Mouse (Mus musculus) kidney, postnatal 14 days (tissue): Measurements from ENCODE around the gene Cenpo.
"Not testable (repeated sequence)": the region's sequence is repeated elsewhere in the genome, so short reads cannot be mapped to it uniquely, and the experiment has no call there.

Experiments used
- DNase-seq: peaks from one replicate; pipeline ENCODE4 v3.0.0; 2022; ENCODE audit warnings: mixed read lengths

Gene Cenpo

DNA sequence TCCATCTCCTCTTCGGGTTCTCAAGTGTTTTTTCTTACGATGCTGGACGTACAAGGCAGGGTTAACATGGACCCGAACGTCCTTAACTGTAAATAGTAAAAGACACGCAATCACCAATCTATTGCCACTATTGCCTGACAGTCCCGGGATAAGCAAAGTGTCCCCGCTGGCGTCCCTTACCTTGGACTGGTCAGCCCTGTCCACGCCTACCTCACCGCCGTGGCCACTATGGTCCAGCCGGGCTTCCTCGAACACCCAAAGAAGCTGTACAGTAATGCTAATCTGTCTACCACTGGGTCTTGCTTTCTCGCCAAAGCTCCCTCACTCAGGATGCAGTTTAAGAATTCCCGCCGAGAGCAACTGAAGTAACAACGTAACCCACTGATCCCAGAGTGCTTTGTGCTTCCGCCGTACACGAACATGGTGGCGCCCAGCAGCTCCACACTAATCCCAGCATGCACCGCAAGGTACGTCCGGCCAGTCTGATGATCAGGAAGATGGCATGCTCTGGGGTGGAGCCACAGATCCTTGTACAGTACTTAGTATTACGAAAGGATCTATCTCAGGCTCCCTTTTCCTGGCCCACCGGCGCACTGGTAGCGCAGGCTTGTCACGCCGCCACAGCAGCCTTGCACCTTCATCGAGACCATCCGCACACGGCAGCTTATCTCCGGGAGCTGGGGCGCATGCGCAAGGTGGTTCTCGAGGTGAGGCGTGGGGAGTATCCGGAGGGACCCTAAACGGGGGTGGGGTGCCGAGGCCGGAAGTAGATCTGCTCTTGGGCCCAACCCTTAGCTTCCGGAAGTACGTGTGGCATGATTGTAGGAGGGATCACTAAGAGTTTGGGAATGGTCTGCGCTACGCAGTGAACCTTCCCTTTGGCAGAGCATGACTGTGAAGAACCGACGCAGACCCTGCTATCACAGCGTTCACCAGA lies at the start of gene Cenpo, which contains the start of gene Ptrhd1:
Gene Cenpo (minus strand): TSS at position 723 of the 937 bp plus-strand sequence.
Gene Ptrhd1 (plus strand): TSS at position 456 of the 937 bp plus-strand sequence.
- DNase-seq = peak; percentile 98

GRCm38 (mm10) chr12:4279878-4280277 lies 45.8 kb upstream of the Cenpo start:
- DNase-seq = no peak

DNA sequence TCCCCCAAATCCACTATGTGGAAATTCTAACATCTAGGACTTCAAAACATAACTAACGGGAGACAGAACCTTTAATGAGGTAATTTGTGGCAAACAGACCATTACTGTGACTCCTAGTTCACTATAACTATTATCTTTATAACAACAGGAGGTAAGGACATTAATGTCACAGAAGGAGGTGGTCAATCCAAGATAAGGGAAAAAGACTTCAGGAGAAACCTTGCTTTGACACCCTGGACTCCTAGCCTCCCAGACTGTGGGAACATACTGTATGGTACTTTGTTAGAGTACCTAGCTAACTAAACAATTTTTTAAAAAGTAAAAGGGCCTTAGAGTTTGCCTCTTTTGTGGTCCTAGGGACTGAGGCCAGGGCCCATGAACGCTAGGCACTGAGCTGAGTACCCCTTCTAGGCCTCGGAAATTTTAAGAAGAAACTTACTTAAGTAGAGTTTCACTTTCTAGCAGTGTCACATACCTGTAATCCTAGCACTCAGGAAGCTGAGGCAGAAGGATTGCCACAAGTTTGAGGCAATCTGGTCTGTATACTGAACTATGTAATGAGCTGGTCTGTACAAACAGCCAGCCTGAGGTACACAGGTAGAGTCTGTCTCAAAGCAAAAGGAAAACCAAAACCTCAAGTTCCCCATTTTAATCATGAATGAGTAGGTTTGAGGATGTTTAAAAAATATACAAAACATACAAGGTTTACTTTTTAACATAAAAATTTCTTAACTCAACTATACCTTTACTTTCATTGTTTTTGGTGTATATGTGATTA lies 45.1 kb upstream of the Cenpo start:
- DNase-seq = no peak

DNA sequence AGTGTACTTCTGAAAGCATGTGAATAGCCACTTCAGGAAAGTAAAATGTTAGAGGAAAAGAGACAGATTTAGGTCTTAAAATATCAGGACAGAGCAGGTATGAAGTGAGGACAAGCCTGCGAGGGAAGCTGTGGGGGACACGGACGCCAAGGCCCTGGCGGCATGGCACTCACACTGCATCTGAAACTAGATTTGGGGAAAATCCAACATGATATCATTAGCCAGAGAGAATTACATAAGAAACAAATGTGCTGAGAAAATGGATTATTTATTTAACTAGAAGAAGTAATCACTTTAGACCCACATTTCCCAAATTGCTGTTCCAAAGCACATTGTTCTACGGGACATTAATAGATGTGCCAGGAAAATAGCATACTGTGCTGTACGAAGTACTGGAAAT lies 37.0 kb upstream of the Cenpo start:
- no peak for DNase-seq

- DNase-seq = peak; percentile 13
Measured at GRCm38 (mm10) chr12:4267765-4268164, 33.7 kb upstream of the Cenpo start.

DNA sequence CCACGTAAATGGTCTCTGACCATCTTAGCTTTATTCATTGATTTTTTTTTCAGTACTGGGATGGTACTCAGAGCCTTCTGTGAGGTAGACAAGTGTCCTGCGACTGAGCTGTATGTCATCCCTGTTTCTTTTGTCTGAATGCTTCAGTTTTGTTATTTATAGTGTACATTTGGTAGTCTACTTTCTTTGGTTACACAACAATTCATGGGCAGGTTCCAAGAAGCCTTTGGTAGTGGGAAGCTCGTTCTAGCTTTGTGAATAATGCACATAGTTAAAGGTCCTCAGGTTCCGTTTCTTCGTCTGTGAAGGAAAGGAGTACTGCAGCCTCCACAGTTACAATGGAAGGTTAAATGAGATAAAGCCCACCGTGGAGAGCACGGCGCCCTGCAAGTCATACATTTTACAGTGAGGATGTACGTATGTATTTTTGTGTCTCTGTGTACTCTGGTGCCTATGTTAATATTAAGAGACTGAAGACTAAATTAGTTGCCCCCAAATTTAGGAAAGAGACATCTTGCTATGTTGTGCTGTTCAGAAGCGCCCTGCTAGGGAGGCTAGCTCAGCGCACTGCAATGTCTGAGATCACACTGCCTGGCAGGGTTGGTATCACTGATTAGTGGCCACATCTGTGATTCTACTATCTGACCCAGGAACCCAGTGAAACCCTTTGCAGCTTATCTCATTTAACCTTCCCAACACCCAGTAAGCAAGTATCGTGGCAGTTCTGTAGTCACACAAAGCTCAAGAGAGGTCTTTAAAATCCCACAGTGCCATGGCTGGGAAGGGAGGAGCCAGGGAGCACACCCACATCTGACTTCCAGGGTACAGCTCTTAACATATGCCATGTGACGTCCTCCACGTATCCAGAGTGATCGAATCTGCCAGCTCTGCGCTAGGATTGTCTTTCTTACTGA lies 18.9 kb upstream of the Cenpo start:
- DNase-seq = no peak

GRCm38 (mm10) chr12:4249786-4250185 lies 15.7 kb upstream of the Cenpo start:
- DNase-seq = no peak

DNA sequence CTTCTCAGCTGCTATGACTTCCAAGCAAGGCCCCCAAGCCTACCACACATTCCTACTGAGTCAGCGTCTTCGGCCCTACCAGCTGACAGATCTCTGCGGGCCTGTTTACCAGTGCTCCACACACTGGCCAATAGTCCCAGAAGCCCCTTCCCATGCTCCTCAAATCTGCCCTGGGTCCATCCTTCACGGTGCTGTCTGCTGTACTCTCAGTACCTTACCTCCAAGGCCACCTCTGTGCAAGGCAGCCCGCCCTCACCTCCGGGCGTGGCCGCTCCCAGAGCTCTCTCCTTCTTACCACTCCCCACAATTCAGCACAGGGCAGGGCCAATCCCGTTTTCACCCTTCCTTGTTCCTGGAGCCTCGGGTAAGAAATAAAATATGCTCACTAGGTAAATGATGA lies 11.6 kb upstream of the Cenpo start:
- no peak for DNase-seq

DNA sequence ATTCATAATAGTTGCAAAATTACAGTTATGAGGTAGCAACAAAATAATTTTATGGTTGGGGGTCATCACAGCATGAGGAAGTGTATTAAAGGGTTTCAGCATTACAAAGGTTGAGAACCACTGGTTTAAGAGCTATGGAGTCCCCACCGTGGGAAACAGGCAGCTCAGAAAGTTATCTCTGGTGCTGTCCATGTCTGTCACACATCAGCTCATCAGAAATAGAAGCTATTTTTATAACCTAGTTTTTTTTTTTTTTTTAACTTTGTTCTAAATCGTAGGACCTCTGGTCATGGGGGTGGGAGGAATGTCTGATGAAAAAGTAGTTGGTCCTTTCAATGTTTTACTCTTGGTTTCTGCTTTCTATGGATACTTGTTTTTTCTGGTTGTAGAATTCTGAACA lies 9.7 kb upstream of the Cenpo start:
- no peak for DNase-seq

- not testable (repeated sequence) for DNase-seq
Measured at GRCm38 (mm10) chr12:4240281-4240680, 6.2 kb upstream of the Cenpo start.

- no peak for DNase-seq
Measured at GRCm38 (mm10) chr12:4237481-4237880, 3.4 kb upstream of the Cenpo start.

DNA sequence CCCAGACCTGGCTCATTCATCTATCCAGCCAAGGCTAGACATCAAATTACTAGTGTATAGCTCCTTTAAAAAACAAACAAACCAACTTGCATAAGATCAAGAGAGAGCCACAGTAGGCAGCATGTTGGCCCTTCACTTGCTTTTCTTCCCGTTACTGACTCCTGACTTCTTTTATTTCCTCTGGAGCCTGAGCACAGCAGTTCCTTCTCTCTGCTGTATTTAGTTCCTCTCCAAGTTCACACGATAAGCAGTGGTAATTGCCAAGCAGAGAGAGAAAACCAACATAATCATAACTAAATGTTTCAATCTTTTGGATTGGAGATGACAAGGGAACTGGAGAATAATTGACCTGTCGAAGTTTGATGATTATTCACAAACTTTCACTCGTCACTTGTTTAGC lies 1.3 kb downstream of the Cenpo start:
- no peak for DNase-seq

DNA sequence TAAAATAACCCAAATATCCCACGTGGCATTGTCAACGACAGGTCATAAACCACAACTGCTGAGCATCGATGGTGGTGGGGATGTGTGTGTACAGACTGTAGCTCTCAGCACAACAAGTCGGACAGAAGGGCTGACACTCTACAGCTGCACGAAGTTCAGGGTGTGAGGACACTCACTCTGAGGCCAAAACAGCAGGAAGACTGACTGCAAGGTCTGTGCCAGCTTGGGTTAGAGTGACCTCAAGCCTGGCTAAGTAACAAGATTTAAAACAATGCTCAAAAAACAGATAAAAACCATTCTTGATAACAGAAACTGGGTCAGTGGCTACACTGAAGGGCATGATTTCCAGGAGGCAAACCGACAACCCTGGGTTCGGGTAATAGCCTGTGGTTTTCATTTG lies 3.9 kb downstream of the Cenpo start:
- no peak for DNase-seq

DNA sequence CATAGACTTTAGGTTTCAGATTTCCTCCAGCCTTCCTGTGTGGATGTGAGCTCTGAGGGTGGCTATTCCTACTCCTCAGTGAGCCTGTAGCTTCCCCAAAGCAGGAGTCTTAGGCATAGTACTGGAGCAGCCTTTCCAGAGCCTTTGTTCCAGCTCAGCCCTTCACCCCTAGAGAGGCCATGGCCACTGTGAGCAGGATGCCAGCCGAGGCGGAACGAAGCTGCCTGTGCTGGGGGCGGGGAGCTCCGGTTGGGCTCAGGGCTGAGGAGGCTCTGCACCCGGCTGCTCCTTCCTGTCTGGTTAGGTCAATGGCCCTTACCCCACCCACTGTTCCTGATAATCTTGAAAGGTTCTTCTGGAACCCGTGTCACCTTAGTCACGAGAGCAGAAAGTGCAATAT lies 21.2 kb downstream of the Cenpo start:
- peak; percentile 53 for DNase-seq

DNA sequence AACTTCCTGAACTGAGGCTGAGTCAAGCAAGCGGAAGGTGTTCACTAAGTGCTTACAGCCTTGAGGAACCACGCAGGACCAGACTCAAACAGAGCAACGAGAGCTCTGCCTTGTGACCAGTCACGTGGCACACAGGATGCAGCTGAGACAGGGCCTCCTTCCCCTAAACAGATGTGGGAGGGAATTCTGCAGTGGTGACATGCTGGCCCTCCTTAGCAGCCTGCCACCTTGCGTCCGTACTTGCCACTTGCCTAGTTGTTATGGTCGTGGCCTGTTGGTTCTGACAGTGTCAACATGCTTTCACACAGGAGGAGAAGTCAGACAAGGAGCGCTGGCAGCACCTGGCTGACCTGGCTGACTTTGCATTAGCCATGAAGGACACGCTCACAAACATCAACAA lies 22.9 kb downstream of the Cenpo start:
- no peak for DNase-seq

- DNase-seq = no peak
Measured at GRCm38 (mm10) chr12:4209196-4209595, 24.9 kb downstream of the Cenpo start.

GRCm38 (mm10) chr12:4208405-4209133 lies 25.5 kb downstream of the Cenpo start:
- DNase-seq = peak; percentile 66

- DNase-seq = no peak
Measured at GRCm38 (mm10) chr12:4206106-4206505, 28.0 kb downstream of the Cenpo start.

GRCm38 (mm10) chr12:4202206-4202605 lies 31.9 kb downstream of the Cenpo start:
- DNase-seq = no peak

GRCm38 (mm10) chr12:4201454-4202200 lies 32.5 kb downstream of the Cenpo start:
- DNase-seq = no peak

DNA sequence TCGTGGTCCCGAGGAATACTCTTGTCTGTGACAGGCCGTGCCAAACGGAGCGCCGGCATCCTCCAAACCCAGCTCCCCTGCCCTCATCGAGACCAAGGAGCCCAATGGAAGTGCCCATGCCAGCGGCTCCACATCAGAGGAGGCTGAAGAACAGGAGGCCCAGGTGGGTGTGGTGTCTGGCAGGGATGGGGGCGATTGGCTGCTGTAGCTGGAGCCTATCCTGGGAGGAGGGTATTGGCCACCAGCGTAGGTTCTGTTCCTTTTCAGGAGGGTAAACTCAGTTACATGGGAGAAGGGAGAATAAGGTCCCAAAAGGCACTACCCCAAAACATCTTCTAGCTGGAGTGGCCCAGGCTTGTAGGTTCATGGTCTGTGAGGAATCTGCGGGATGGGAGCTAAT lies 34.8 kb downstream of the Cenpo start:
- DNase-seq = no peak
